Mouse (Mus musculus) limb, embryonic 11.5 days (tissue): ENCODE data around the gene Pfkfb2. TPM values are rescaled to one million over a fixed set of nuclear protein-coding genes. Genes with fewer than 3 reads are reported as not detected.

Experiments used
- ATAC-seq: fragments of 200-750 bp; cut with Nextera tagmentation; 2 replicates; pipeline ENCODE4 v1.8.0; 2017; ENCODE audit warnings: low read depth; ENCODE audit not compliant: insufficient number of reproducible peaks, low FRiP score, low TSS enrichment
- DNase-seq: peaks from one replicate; pipeline ENCODE4 v3.0.0-alpha.2; 2015; ENCODE audit warnings: low spot score
- H3K27ac ChIP-seq: fragments of 300-500 bp; sonication (generic); replicated peaks from 2 replicates; pipeline ENCODE4 v1.5.1; 2014; ENCODE audit warnings: low read depth, mild to moderate bottlenecking, low read length
- H3K27me3 ChIP-seq: fragments of 300-500 bp; sonication (generic); 2 replicates; pipeline ENCODE4 v1.6.1; 2014; ENCODE audit warnings: mild to moderate bottlenecking, low read length, mixed read lengths; ENCODE audit not compliant: control insufficient read depth, insufficient read depth
- H3K36me3 ChIP-seq: fragments of 300-500 bp; sonication (generic); 2 replicates; pipeline ENCODE4 v1.6.1; 2014; ENCODE audit warnings: mild to moderate bottlenecking, low read length, moderate library complexity, mixed read lengths; ENCODE audit not compliant: control insufficient read depth, insufficient read depth
- H3K4me1 ChIP-seq: fragments of 300-500 bp; sonication (generic); 2 replicates; pipeline ENCODE4 v1.6.1; 2014; ENCODE audit warnings: low read length, mixed read lengths; ENCODE audit not compliant: control insufficient read depth, insufficient read depth
- H3K4me2 ChIP-seq: fragments of 300-500 bp; sonication (generic); 2 replicates; pipeline ENCODE4 v1.6.1; 2014; ENCODE audit warnings: low read depth, mild to moderate bottlenecking, moderate library complexity; ENCODE audit not compliant: severe bottlenecking
- H3K4me3 ChIP-seq: fragments of 300-500 bp; sonication (generic); 2 replicates; pipeline ENCODE4 v1.5.1; 2014; ENCODE audit warnings: low read depth, low read length
- H3K9ac ChIP-seq: fragments of 300-500 bp; sonication (generic); 2 replicates; pipeline ENCODE4 v1.6.1; 2014; ENCODE audit warnings: mild to moderate bottlenecking, low read length
- H3K9me3 ChIP-seq: fragments of 300-500 bp; sonication (generic); 2 replicates; pipeline ENCODE4 v1.6.1; 2016; ENCODE audit warnings: low read length; ENCODE audit not compliant: control insufficient read depth
- WGBS: fragments of 180-500 bp; shearing (Covaris S2); extraction: QIAGEN DNeasy Blood & Tissue Kit; methylation state at CpG from one replicate; pipeline ENCODE4 v1.1.7; 2014; 5-methylcytosine and 5-hydroxymethylcytosine counted together
- polyA plus RNA-seq: library from polyadenylated mRNA; unstranded; fragments of >200 nt; fragmentation: Nextera tagmentation; extraction: Ambion mirVana; gene quantifications from 2 replicates; pipeline ENCODE4 v1.2.1, GENCODE M21; 2014

The Pfkfb2 gene
- polyA plus RNA-seq, 1 experiment from 2014 or later = 4.5 TPM

GRCm38 (mm10) chr1:130740781-130741720 is 12.0 kb upstream of the Pfkfb2 start:
- H3K4me1 ChIP-seq = no peaks in the 10 kb centered on the region
- H3K27ac ChIP-seq = no peak overlapping the region
- WGBS = 66% methylated on average over 15 of the region's 15 CpGs
- H3K9ac ChIP-seq = no peak overlapping the region
- no peaks in the 10 kb centered on the region for H3K9me3 ChIP-seq
- H3K36me3 ChIP-seq = no peaks in the 10 kb centered on the region
- DNase-seq (no peak), ATAC-seq (no peak)
- no peak overlapping the region for H3K4me3 ChIP-seq
- no peaks in the 10 kb centered on the region for H3K27me3 ChIP-seq
- no peak overlapping the region for H3K4me2 ChIP-seq

- Histone ChIP-seq H3K27ac (no peak overlapping the region), H3K4me1 (no peaks in the 10 kb centered on the region), H3K27me3 (no peaks in the 10 kb centered on the region), H3K9me3 (no peaks in the 10 kb centered on the region), H3K36me3 (no peaks in the 10 kb centered on the region), H3K4me3 (no peak overlapping the region), H3K9ac (no peak overlapping the region), H3K4me2 (no peak overlapping the region)
- no peak for DNase-seq
- no peak for ATAC-seq
- 68% methylated on average over 4 of the region's 4 CpGs for WGBS
Measured at GRCm38 (mm10) chr1:130740227-130740648, 11.2 kb upstream of the Pfkfb2 start.

- Histone ChIP-seq H3K4me3 (no peak overlapping the region), H3K27me3 (no peaks in the 10 kb centered on the region), H3K27ac (no peak overlapping the region), H3K9ac (no peak overlapping the region), H3K4me1 (no peaks in the 10 kb centered on the region), H3K4me2 (no peak overlapping the region), H3K36me3 (no peaks in the 10 kb centered on the region), H3K9me3 (no peaks in the 10 kb centered on the region)
- WGBS = 75% methylated on average over 3 of the region's 3 CpGs
- no peak for ATAC-seq
- DNase-seq = no peak
Measured at GRCm38 (mm10) chr1:130739636-130740035, 10.6 kb upstream of the Pfkfb2 start.

- ATAC-seq = no peak
Measured at GRCm38 (mm10) chr1:130738551-130739106, 9.6 kb upstream of the Pfkfb2 start.

GRCm38 (mm10) chr1:130737916-130738315 is 8.9 kb upstream of the Pfkfb2 start:
- Histone ChIP-seq H3K27ac (no peak overlapping the region), H3K4me2 (no peak overlapping the region), H3K9me3 (no peaks in the 10 kb centered on the region), H3K9ac (no peak overlapping the region), H3K36me3 (no peaks in the 10 kb centered on the region), H3K27me3 (no peaks in the 10 kb centered on the region), H3K4me3 (no peak overlapping the region), H3K4me1 (no peaks in the 10 kb centered on the region)
- 88% methylated on average over 7 of the region's 7 CpGs for WGBS
- no peak for DNase-seq
- ATAC-seq = no peak

More at GRCm38 (mm10) chr1:130738551-130739106, 9.6 kb upstream of the Pfkfb2 start:
- Histone ChIP-seq H3K27ac (no peak overlapping the region), H3K36me3 (no peaks in the 10 kb centered on the region), H3K4me3 (no peak overlapping the region), H3K4me2 (no peak overlapping the region), H3K9ac (no peak overlapping the region), H3K9me3 (no peaks in the 10 kb centered on the region), H3K27me3 (no peaks in the 10 kb centered on the region), H3K4me1 (no peaks in the 10 kb centered on the region)
- WGBS = 64% methylated on average over 3 of the region's 3 CpGs
- DNase-seq = no peak

GRCm38 (mm10) chr1:130737411-130737881 is 8.4 kb upstream of the Pfkfb2 start:
- Histone ChIP-seq H3K9me3 (no peaks in the 10 kb centered on the region), H3K27me3 (no peaks in the 10 kb centered on the region), H3K4me2 (no peak overlapping the region), H3K27ac (no peak overlapping the region), H3K36me3 (no peaks in the 10 kb centered on the region), H3K4me3 (no peak overlapping the region), H3K9ac (no peak overlapping the region), H3K4me1 (no peaks in the 10 kb centered on the region)
- 33% methylated on average over 11 of the region's 11 CpGs for WGBS
- ATAC-seq (no peak), DNase-seq (no peak)

- H3K4me2 ChIP-seq = no peak overlapping the region
- 79% methylated on average over 8 of the region's 8 CpGs for WGBS
- ATAC-seq = no peak
- no peaks in the 10 kb centered on the region for H3K36me3 ChIP-seq
- DNase-seq = no peak
- H3K9me3 ChIP-seq = no peaks in the 10 kb centered on the region
- no peak overlapping the region for H3K9ac ChIP-seq
- H3K4me1 ChIP-seq = no peaks in the 10 kb centered on the region
- H3K27ac ChIP-seq = no peak overlapping the region
- no peak overlapping the region for H3K4me3 ChIP-seq
- H3K27me3 ChIP-seq = no peaks in the 10 kb centered on the region
Measured at GRCm38 (mm10) chr1:130734852-130735251, 5.8 kb upstream of the Pfkfb2 start.

- 76% methylated on average over 5 of the region's 5 CpGs for WGBS
- H3K4me3 ChIP-seq = no peak overlapping the region
- H3K4me1 ChIP-seq = no peaks in the 10 kb centered on the region
- H3K36me3 ChIP-seq = no peaks in the 10 kb centered on the region
- no peak overlapping the region for H3K4me2 ChIP-seq
- DNase-seq (no peak), ATAC-seq (no peak)
- H3K9me3 ChIP-seq = no peaks in the 10 kb centered on the region
- H3K9ac ChIP-seq = no peak overlapping the region
- H3K27me3 ChIP-seq = no peaks in the 10 kb centered on the region
- no peak overlapping the region for H3K27ac ChIP-seq
Measured at GRCm38 (mm10) chr1:130734452-130734851, 5.4 kb upstream of the Pfkfb2 start.
